Mouse (Mus musculus) liver, embryonic 14.5 days (tissue): Measurements from ENCODE around the gene Fry. TPM values are rescaled to one million over a fixed set of nuclear protein-coding genes. Genes with fewer than 3 reads are reported as not detected.

Experiments
- ATAC-seq: fragments of 200-750 bp; cut with Nextera tagmentation; 2 replicates; pipeline ENCODE4 v1.8.0; 2017; ENCODE audit warnings: moderate number of reproducible peaks, mild to moderate bottlenecking, moderate library complexity; ENCODE audit not compliant: insufficient read depth
- DNase-seq, 3 experiments: peaks; one replicate each; pipeline ENCODE4 v3.0.0-alpha.2; 2012 to 2013; ENCODE audit warnings: low read depth in 3 of 3, low spot score in 3 of 3
- H3K27ac ChIP-seq: fragments of 300-500 bp; sonication (generic); 2 replicates; pipeline ENCODE4 v1.5.1; 2014; ENCODE audit warnings: moderate library complexity, mild to moderate bottlenecking, control low read depth, inconsistent platforms
- H3K27me3 ChIP-seq: fragments of 300-500 bp; sonication (generic); 2 replicates; pipeline ENCODE4 v1.6.1; 2014; ENCODE audit warnings: mild to moderate bottlenecking, low read length, moderate library complexity; ENCODE audit not compliant: control insufficient read depth, insufficient read depth
- H3K36me3 ChIP-seq: fragments of 300-500 bp; sonication (generic); replicated peaks from 2 replicates; pipeline ENCODE4 v1.6.1; 2014; ENCODE audit warnings: low read depth; ENCODE audit not compliant: control insufficient read depth, insufficient read depth
- H3K4me1 ChIP-seq, 2 experiments: fragments of 200-500 bp in 1 of 2; fragments of 300-500 bp in 1 of 2; sonication (generic) in 1 of 2; replicated peaks; 2 replicates each; pipeline ENCODE4 v1.6.1; 2012 to 2014; ENCODE audit warnings: antibody characterized with exemption in 1 of 2, inconsistent platforms in 1 of 2, low read length in 1 of 2; ENCODE audit not compliant: control insufficient read depth in 2 of 2, insufficient read depth in 2 of 2
- H3K4me2 ChIP-seq: fragments of 300-500 bp; sonication (generic); 2 replicates; pipeline ENCODE4 v1.6.1; 2014; ENCODE audit warnings: low read depth, mild to moderate bottlenecking, control low read depth, moderate library complexity
- H3K4me3 ChIP-seq, 2 experiments: fragments of 200-500 bp in 1 of 2; fragments of 300-500 bp in 1 of 2; sonication (generic) in 1 of 2; 2 replicates each; pipeline ENCODE4 v1.5.1; 2012 to 2014; ENCODE audit warnings: low read depth in 2 of 2, low read length in 2 of 2, mild to moderate bottlenecking in 2 of 2, control low read depth in 1 of 2, inconsistent platforms in 1 of 2, moderate library complexity in 1 of 2; ENCODE audit not compliant: insufficient read depth in 1 of 2
- H3K9ac ChIP-seq: fragments of 300-500 bp; sonication (generic); replicated peaks from 2 replicates; pipeline ENCODE4 v1.6.1; 2014; ENCODE audit warnings: mild to moderate bottlenecking, control low read depth, moderate library complexity
- H3K9me3 ChIP-seq: fragments of 300-500 bp; sonication (generic); 2 replicates; pipeline ENCODE4 v1.6.1; 2016; ENCODE audit warnings: low read length, mixed read lengths; ENCODE audit not compliant: control insufficient read depth
- CTCF ChIP-seq: IDR thresholded peaks from 2 replicates; pipeline ENCODE4 v1.5.1; 2016; ENCODE audit warnings: antibody characterized with exemption, low read depth, control low read depth
- EP300 ChIP-seq: IDR thresholded peaks from 2 replicates; pipeline ENCODE4 v1.6.1; 2016; ENCODE audit warnings: antibody characterized with exemption, low read depth
- WGBS: fragments of 180-500 bp; shearing (Covaris S2); extraction: QIAGEN DNeasy Blood & Tissue Kit; methylation state at CpG from one replicate; pipeline ENCODE4 v1.1.7; 2014; ENCODE audit not compliant: insufficient replicate concordance; 5-methylcytosine and 5-hydroxymethylcytosine counted together
- polyA plus RNA-seq, 2 experiments: library from polyadenylated mRNA; depleted of rRNA in 1 of 2; stranded (reverse) in 1 of 2; unstranded in 1 of 2; fragments of >200 nt; fragmentation: Nextera tagmentation in 1 of 2; extraction: Ambion mirVana in 1 of 2; gene quantifications; 2 replicates each; pipeline versions ENCODE4 v1.2.1 to v1.2.3; 2012 to 2014

The Fry gene
- polyA plus RNA-seq, 2 experiments = 1.4 to 1.9 TPM

DNA sequence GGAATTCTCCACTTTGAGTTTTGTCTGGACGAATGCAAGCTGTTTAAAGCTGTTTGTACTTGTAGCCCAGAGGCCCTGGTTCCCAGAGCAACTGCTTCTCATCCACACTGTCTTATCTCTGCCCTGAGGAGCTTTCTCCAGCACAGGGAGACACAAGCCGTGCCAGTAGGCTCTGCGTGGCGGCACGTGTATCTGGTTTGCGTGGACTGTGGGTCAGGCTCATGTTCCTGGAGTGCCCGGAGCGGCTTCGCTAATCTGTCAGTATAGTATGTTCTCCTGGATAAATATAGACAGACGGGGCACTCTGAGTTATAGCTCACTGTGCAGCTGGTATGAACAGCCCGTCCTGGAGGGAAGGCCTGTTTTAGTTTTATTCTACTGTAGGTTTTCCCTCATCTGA lies 176.7 kb downstream of the Fry start:
- Histone ChIP-seq H3K4me3 (no peak overlapping the region), H3K27me3 (no peaks in the 10 kb centered on the region), H3K27ac (no peak overlapping the region), H3K4me2 (no peak overlapping the region), H3K9ac (no peak overlapping the region), H3K36me3 (no peaks in the 10 kb centered on the region), H3K9me3 (no peaks in the 10 kb centered on the region), H3K4me1 (no peaks in the 10 kb centered on the region)
- no peak for TF ChIP-seq EP300
- TF ChIP-seq CTCF = no peak
- ATAC-seq (no peak), DNase-seq (no peak)
- WGBS = 67% methylated on average over 11 of the region's 11 CpGs

- H3K9ac ChIP-seq = no peak overlapping the region
- H3K4me3 ChIP-seq = no peak overlapping the region
- H3K4me2 ChIP-seq = no peak overlapping the region
- TF ChIP-seq CTCF (no peak), EP300 (no peak)
- H3K9me3 ChIP-seq = no peaks in the 10 kb centered on the region
- WGBS = 67% methylated on average over 6 of the region's 6 CpGs
- no peak overlapping the region for H3K27ac ChIP-seq
- H3K4me1 ChIP-seq = no peaks in the 10 kb centered on the region
- no peaks in the 10 kb centered on the region for H3K36me3 ChIP-seq
- H3K27me3 ChIP-seq = no peaks in the 10 kb centered on the region
- DNase-seq (no peak), ATAC-seq (no peak)
These were observed 180.5 kb downstream of the Fry start for GRCm38 (mm10) chr5:150298969-150299368.

DNA sequence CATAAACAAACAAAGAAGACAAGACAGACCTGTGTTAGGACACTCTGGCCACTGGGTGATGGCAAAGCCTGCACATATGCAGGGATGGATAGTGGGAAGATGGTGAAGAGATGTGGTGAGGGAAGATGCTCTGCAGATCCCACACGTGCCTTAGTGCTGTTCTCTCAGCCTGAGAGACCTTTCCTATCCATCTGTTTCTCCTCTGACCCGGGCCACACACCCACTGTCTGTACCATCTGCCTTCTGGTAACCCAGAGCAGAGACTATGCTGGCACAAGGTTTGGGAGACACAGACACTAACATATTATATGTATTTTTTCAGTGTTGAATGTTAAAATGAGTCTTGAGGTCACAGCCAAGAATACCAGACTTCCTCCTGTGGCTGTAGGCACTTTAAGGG lies 183.7 kb downstream of the Fry start:
- TF ChIP-seq EP300 (no peak), CTCF (no peak)
- H3K9me3 ChIP-seq = no peaks in the 10 kb centered on the region
- H3K4me2 ChIP-seq = no peak overlapping the region
- no peaks in the 10 kb centered on the region for H3K27me3 ChIP-seq
- no peaks in the 10 kb centered on the region for H3K4me1 ChIP-seq
- WGBS = 33% methylated on average over 2 of the region's 2 CpGs
- H3K36me3 ChIP-seq = no peaks in the 10 kb centered on the region
- no peak overlapping the region for H3K9ac ChIP-seq
- no peak overlapping the region for H3K4me3 ChIP-seq
- ATAC-seq = no peak
- DNase-seq = no peak
- H3K27ac ChIP-seq = no peak overlapping the region

- H3K27ac ChIP-seq = no peak overlapping the region
- TF ChIP-seq CTCF (no peak), EP300 (no peak)
- H3K27me3 ChIP-seq = no peaks in the 10 kb centered on the region
- DNase-seq = no peak
- H3K36me3 ChIP-seq = no peaks in the 10 kb centered on the region
- H3K9me3 ChIP-seq = no peaks in the 10 kb centered on the region
- 48% methylated on average over 5 of the region's 5 CpGs for WGBS
- no peak overlapping the region for H3K4me3 ChIP-seq
- H3K4me2 ChIP-seq = no peak overlapping the region
- no peaks in the 10 kb centered on the region for H3K4me1 ChIP-seq
- ATAC-seq = no peak
- H3K9ac ChIP-seq = no peak overlapping the region
These were observed 184.6 kb downstream of the Fry start for GRCm38 (mm10) chr5:150302996-150303395.

DNA sequence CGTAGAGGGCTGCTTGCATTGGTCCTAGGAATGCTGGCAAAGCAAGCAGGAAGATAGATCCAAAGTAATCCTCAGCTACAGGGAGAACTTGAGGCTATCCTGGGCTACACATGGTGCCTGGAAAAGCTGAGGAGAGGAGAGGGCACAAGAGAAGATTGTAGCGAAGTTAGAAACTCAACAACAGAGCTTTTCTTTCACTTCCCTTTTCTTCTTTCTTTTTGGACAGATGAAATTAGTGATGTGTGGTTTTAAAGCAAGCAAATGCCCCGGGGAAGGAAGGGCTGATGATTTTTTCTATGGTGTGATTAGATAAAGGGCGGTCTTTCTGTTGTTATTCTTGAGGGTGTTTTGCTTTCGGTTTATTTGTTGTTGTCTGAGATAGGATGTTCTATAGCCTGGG lies 188.1 kb downstream of the Fry start:
- H3K9ac ChIP-seq = no peak overlapping the region
- TF ChIP-seq EP300 (no peak), CTCF (no peak)
- no peak for ATAC-seq
- WGBS = 38% methylated on average over 5 of the region's 5 CpGs
- H3K4me3 ChIP-seq = no peak overlapping the region
- H3K27ac ChIP-seq = no peak overlapping the region
- H3K9me3 ChIP-seq = no peaks in the 10 kb centered on the region
- no peak for DNase-seq
- H3K4me2 ChIP-seq = no peak overlapping the region
- no peaks in the 10 kb centered on the region for H3K4me1 ChIP-seq
- H3K27me3 ChIP-seq = no peaks in the 10 kb centered on the region
- H3K36me3 ChIP-seq = no peaks in the 10 kb centered on the region
